Mouse (Mus musculus) erythroblast, adult 5-6 weeks (primary cell): Measurements from ENCODE around the gene Morn3. TPM values are rescaled to one million over a fixed set of nuclear protein-coding genes. Genes with fewer than 3 reads are reported as not detected.

Source experiments
- ATAC-seq: replicated peaks from 2 replicates; pipeline ENCODE4 v1.8.0; 2016; ENCODE audit warnings: moderate number of reproducible peaks, mild to moderate bottlenecking, moderate TSS enrichment, inconsistent platforms; ENCODE audit not compliant: poor library complexity, low FRiP score, severe bottlenecking
- total RNA-seq, 2 experiments: library from RNA; stranded (forward) in 1 of 2; stranded (reverse) in 1 of 2; fragments of 150-400 nt in 1 of 2; fragments of 200-764, 138-1000 nt in 1 of 2; gene quantifications; 2 replicates each; pipeline versions ENCODE4 v1.2.3 to v1.2.4; 2015 to 2017; ENCODE audit warnings: low replicate concordance in 2 of 2

Gene Morn3
- total RNA-seq, 2 experiments from 2014 or later = not detected

DNA sequence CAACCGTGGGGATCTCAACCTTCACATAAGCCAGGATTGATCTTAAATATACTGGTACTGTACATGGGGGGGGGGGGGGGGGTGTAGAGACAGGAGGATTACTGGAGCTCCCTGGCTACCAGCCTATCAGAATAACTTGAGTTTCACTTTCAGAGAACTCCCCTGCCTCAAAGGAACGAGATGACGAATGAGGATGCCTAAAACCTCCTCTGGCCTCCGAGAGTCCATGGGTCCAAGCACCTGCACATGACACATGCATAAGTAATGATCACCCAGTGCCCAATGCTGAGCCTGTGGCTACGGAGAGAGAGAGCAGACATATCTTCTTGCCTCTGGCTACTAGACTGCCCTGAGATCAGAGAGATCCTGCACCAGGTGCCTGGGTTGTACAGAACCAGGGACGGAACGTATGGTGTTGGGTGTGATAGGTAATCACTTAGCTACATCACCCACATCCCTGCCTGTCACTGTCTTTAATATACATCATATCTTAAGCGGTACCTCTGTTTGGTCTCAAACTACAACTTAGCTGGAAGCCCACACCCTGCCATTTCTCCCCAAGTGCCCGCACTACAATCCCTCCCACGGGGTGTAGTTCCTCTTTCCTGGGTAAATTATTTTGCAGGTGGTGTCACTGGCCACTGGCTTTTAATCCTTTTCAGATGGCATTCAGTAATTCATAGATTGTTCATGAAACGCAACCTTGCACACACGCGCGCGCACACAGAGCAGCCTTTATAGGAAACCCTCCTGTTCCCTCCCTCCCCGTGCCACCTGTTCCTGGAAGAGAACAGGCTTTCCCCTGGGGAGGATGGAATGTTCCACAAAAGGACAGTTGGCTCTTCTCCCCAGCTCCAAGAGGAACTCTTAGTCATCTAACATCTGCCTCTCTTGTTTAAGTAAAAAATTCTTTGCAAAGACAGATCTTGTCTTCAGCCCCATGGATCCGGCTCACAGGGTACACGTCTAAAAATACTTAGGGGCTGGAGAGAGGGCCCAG, 49.3 kb downstream of the Morn3 start:
- no peak for ATAC-seq

DNA sequence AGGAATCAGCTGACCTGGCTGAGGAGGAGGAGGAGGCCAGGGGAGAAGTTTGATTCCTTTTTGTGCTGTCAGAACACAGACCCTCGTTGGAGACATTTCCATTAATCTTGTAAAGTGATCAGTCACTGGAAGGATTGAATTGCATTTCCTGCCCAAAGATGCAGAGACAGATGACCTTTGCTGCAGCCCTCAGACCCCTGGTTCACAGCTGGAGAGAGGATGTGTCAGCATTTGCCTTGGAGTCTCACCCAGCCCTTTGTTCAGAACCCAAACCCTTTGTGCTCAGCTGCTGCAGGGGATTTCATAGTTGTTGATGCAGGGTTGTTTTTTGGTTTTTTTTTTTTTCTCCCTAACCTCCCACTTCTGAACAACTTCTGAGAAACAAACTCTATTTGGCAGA, 51.9 kb downstream of the Morn3 start:
- ATAC-seq = no peak

GRCm38 (mm10) chr5:122994303-122994846, 52.4 kb downstream of the Morn3 start:
- peak; percentile 64 for ATAC-seq

DNA sequence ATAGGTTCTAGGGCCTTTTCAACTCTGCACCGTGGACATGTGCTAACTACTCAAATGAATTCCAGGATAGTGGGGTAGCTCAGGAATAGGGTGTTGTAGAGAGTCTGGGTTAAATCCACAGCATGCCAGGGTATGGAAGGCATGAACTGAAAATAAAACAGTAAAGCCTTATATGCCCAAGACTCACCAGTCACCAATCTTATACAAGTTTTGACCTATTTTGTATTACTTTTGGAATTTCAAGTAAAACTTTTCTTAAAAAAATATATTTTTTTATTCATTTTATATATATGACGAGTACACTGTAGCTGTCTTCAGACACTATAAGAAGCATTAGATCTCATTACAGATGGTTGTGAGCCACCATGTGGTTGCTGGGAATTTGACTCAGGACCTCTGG, 53.0 kb downstream of the Morn3 start:
- no peak for ATAC-seq

DNA sequence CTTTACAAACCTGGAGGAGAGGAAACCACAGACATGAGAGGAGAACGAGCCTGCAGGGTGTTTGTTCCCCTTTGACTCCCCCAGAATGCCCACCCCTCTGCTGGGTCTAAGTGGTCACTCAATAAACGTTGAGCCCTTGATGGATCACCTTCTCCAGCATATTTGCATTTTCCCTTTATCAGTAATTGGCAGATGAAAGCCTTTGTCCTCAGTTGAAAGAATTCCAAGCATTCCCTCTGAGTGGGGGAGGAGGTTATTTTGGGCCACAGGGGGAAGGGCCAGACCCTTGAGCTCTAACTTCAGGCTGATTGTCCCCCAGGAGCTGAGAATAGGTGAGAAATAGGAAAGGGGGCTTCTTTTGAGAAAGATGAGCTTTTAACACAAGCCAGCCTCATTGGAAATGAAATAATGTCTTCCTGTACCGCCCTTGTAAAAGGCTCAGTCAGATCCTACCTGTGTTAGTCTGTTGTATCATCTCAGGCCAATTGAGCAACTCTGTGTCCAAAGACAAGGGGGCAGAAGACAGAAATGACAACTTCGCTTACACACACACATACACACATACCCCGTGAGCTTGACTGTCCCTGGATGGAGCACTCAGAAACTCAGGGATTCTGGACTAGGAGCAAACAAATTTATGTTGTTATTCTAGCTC, 55.3 kb downstream of the Morn3 start:
- no peak for ATAC-seq

- no peak for ATAC-seq
Measured at GRCm38 (mm10) chr5:122990411-122991160, 56.2 kb downstream of the Morn3 start.

GRCm38 (mm10) chr5:122989551-122990330, 57.1 kb downstream of the Morn3 start, which contains the start of gene Kdm2b:
Gene Kdm2b, minus strand, starts transcription at chr5:122989823.
- no peak for ATAC-seq

- no peak for ATAC-seq
Measured at GRCm38 (mm10) chr5:122989001-122989525, 57.8 kb downstream of the Morn3 start.

GRCm38 (mm10) chr5:122988021-122988751, 58.6 kb downstream of the Morn3 start:
- ATAC-seq = no peak

GRCm38 (mm10) chr5:122987211-122988020, 59.4 kb downstream of the Morn3 start:
- ATAC-seq = no peak

- ATAC-seq = no peak
Measured at GRCm38 (mm10) chr5:122986091-122986493, 60.7 kb downstream of the Morn3 start.

Other genes with a start within 250 kb of the Morn3 start
- gene Anapc5, start 225.7 kb downstream of the Morn3 start, total RNA-seq (2015; ENCODE audit: low replicate concordance) = 76.7 and 89.7 TPM in 2 replicates
- gene Anapc5, start 225.7 kb downstream of the Morn3 start, total RNA-seq (2017; ENCODE audit: low replicate concordance) = 116 and 153 TPM in 2 replicates
- gene Rnf34, start 197.0 kb downstream of the Morn3 start, total RNA-seq (2015; ENCODE audit: low replicate concordance) = 5.9 and 8.5 TPM in 2 replicates
- 4.8 and 6.3 TPM in 2 replicates for gene Rnf34, start 197.0 kb downstream of the Morn3 start, total RNA-seq (2017; ENCODE audit: low replicate concordance)
- 7.5 and 9.4 TPM in 2 replicates for gene Kdm2b, start 57.2 kb downstream of the Morn3 start, total RNA-seq (2015; ENCODE audit: low replicate concordance)
- gene Kdm2b, start 57.2 kb downstream of the Morn3 start, total RNA-seq (2017; ENCODE audit: low replicate concordance) = 11.3 and 28.3 TPM in 2 replicates
- 23.6 and 25.1 TPM in 2 replicates for gene Orai1, start 31.9 kb downstream of the Morn3 start, total RNA-seq (2015; ENCODE audit: low replicate concordance)
- 0.84 and 7.8 TPM in 2 replicates for gene Orai1, start 31.9 kb downstream of the Morn3 start, total RNA-seq (2017; ENCODE audit: low replicate concordance)
- gene Tmem120b, start 21.4 kb upstream of the Morn3 start, total RNA-seq (2015; ENCODE audit: low replicate concordance) = 14.4 and 28.6 TPM in 2 replicates
- gene Tmem120b, start 21.4 kb upstream of the Morn3 start, total RNA-seq (2017; ENCODE audit: low replicate concordance) = 25.6 and 61.1 TPM in 2 replicates
- gene Rhof, start 85.7 kb upstream of the Morn3 start, total RNA-seq (2015; ENCODE audit: low replicate concordance) = 1.5 and 2.1 TPM in 2 replicates
- gene Rhof, start 85.7 kb upstream of the Morn3 start, total RNA-seq (2017; ENCODE audit: low replicate concordance) = 0.70 and 2.1 TPM in 2 replicates
- gene Setd1b, start 95.2 kb upstream of the Morn3 start, total RNA-seq (2015; ENCODE audit: low replicate concordance) = 15.6 and 19.2 TPM in 2 replicates
- 5.5 and 7.7 TPM in 2 replicates for gene Setd1b, start 95.2 kb upstream of the Morn3 start, total RNA-seq (2017; ENCODE audit: low replicate concordance)
- gene Psmd9, start 122.4 kb upstream of the Morn3 start, total RNA-seq (2015; ENCODE audit: low replicate concordance) = 6.9 and 25.5 TPM in 2 replicates
- gene Psmd9, start 122.4 kb upstream of the Morn3 start, total RNA-seq (2017; ENCODE audit: low replicate concordance) = 13.8 and 28.7 TPM in 2 replicates
- not detected in 2 replicates for gene Hpd, start 135.7 kb upstream of the Morn3 start, total RNA-seq (2015; ENCODE audit: low replicate concordance)
- not detected in 2 replicates for gene Hpd, start 135.7 kb upstream of the Morn3 start, total RNA-seq (2017; ENCODE audit: low replicate concordance)
- 0.84 and 11.9 TPM in 2 replicates for gene Wdr66, start 205.1 kb upstream of the Morn3 start, total RNA-seq (2015; ENCODE audit: low replicate concordance)
- 0.42 and 2.4 TPM in 2 replicates for gene Wdr66, start 205.1 kb upstream of the Morn3 start, total RNA-seq (2017; ENCODE audit: low replicate concordance)